Mouse (Mus musculus) induced T-regulatory cell, adult 2 months (primary cell): ENCODE data around the gene Poglut1.

Source experiments
- DNase-seq: peaks from one replicate; pipeline ENCODE4 v3.0.0-alpha.2; 2012; ENCODE audit warnings: low read depth

Poglut1 gene

GRCm38 (mm10) chr16:38536544-38537146 is 13.4 kb downstream of the Poglut1 start:
- DNase-seq: peak; percentile 89

- no peak for DNase-seq
Measured at GRCm38 (mm10) chr16:38526264-38526663, 23.8 kb downstream of the Poglut1 start.

GRCm38 (mm10) chr16:38522129-38523084 is 27.7 kb downstream of the Poglut1 start, which contains the start of gene Timmdc1:
Gene Timmdc1 (minus strand): TSS chr16:38522663.
- peak; percentile 99 for DNase-seq

- no peak for DNase-seq
Measured at GRCm38 (mm10) chr16:38521211-38521987, 28.7 kb downstream of the Poglut1 start.

- DNase-seq: no peak
Measured at GRCm38 (mm10) chr16:38519140-38519539, 30.9 kb downstream of the Poglut1 start.

GRCm38 (mm10) chr16:38510846-38511245 is 39.2 kb downstream of the Poglut1 start:
- no peak for DNase-seq

GRCm38 (mm10) chr16:38506041-38506634 is 43.9 kb downstream of the Poglut1 start:
- peak; percentile 80 for DNase-seq

- DNase-seq: peak; percentile 42
Measured at GRCm38 (mm10) chr16:38503528-38503927, 46.5 kb downstream of the Poglut1 start.

- no peak for DNase-seq
Measured at GRCm38 (mm10) chr16:38502469-38502868, 47.6 kb downstream of the Poglut1 start.

GRCm38 (mm10) chr16:38496604-38497140 is 53.4 kb downstream of the Poglut1 start:
- DNase-seq: no peak

- DNase-seq: no peak
Measured at GRCm38 (mm10) chr16:38493890-38494289, 56.2 kb downstream of the Poglut1 start.

- no peak for DNase-seq
Measured at GRCm38 (mm10) chr16:38492551-38492950, 57.5 kb downstream of the Poglut1 start.

- peak; percentile 47 for DNase-seq
Measured at GRCm38 (mm10) chr16:38483582-38484309, 66.3 kb downstream of the Poglut1 start.

GRCm38 (mm10) chr16:38482780-38483562 is 67.1 kb downstream of the Poglut1 start:
- peak; percentile 80 for DNase-seq

- DNase-seq: no peak
Measured at GRCm38 (mm10) chr16:38481327-38481726, 68.7 kb downstream of the Poglut1 start.

GRCm38 (mm10) chr16:38478296-38478695 is 71.8 kb downstream of the Poglut1 start:
- no peak for DNase-seq

GRCm38 (mm10) chr16:38477241-38477608 is 72.8 kb downstream of the Poglut1 start:
- peak; percentile 26 for DNase-seq

- DNase-seq: peak; percentile 73
Measured at GRCm38 (mm10) chr16:38476312-38477240, 73.5 kb downstream of the Poglut1 start.
